Mouse (Mus musculus): Measurements from ENCODE around the gene Gsap. TPM values are rescaled to one million over a fixed set of nuclear protein-coding genes. Genes with fewer than 3 reads are reported as not detected.
"Not testable (repeated sequence)": the region's sequence is repeated elsewhere in the genome, so short reads cannot be mapped to it uniquely, and the experiment has no call there.

Gene Gsap
- 10 to 100 TPM; 44.6 to 55.1 (median 52.6) TPM for polyA plus RNA-seq (2017; shearing (Covaris generic))

DNA sequence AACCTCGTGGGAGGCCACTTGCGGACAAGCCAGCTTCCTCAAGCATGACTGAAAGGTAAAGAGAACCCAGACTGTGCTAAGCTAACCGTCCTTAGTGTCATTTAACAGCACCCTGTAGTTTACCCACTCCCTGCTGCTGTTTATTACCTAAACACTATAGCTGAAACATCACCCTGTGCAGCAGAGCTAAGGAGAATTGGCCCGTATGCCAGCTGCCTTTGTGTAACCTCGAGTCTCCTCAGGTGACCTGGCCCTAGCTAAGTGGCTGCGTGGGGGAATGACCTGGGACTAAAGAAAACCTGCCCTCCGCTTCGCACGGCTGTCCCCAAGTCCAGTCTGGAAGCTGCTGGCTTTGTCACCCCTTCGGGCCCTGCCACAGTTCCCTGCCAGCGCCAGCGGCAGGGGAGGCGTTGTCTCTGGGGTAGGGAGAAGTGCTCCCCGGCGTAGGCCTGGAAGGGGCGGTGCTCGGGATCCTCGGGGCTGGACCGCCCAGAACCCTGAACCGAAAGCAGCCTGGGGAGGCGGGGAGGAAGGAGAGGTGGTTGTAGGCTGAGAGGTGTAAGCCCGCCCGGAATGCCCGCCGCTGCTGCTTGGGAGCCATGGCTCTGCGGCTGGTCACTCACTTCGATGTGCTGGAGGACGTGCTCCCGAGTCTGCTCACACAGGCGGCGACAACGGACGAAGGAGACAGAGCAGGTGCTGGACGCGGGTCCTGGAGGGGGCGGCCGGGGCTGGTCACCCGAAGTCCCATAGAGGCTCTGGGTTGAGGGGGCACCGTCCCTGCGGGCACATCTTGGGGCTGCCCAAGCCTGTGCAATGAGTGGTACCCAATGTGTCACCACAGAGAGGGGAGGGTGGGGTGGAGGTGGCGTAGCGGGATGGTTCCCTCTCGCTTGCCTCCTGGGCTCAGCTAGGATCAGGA lies at the start of gene Gsap:
Gene Gsap, plus strand, starts transcription at position 492 of the 922 bp plus-strand sequence.
- ATAC-seq = peak; percentile 92

DNA sequence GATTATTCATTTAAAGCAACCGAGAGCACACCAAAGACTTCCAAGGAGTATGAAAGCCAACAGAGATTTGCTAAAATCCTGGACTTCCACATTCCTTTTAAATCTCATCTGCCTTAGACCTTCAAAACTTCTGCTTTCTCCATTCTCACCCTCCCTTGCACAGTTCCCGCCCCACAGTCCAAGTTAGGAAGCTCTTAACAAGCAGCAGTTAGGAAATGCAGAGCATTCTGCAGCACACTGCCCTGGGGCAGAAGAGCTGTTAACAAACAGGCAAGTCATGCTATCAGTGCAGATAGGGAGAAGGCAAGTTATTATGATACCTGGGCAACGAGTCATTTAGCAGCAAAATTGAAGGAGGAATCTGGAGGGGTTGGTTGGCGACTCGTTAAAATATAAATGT lies 49.5 kb upstream of the Gsap start:
- no peak for ATAC-seq

DNA sequence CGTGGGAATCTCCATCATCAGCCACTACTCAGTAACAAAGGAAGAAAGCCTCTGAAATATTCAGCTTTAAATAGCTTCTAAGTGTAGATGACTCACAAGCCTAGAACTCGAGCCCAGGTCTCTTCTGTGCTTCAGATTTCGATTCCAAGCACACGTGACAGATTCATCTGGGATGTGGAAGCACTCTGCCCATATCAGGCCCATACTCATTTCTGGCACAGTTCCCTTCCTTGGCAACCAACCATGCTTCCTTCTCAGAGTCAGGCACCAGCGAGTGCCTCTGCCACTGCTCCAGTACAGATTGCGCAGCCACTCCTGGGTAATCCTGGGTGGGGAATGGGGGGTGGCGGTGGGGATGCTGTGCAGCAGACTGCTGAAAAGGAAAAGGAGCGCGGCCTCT lies 46.5 kb upstream of the Gsap start:
- ATAC-seq = no peak

DNA sequence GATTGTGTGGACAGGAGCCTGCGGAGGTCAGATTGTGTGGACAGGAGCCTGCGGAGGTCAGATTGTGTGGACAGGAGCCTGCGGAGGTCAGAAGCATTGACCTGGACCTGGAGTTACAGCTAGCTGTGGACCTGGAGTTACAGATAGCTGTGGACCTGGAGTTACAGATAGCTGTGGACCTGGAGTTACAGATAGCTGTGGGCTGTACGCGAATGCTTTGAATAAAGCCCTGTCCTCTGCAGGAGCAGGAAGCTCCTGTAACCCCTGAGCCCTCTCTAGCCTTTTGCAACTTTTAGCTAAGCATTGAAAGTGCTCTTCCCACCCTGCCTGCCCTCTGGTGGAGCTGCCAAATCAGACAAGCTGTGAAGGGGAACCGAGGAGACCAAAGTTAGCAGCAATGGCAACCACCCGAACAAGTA lies 44.9 kb upstream of the Gsap start:
- not testable (repeated sequence) for ATAC-seq

DNA sequence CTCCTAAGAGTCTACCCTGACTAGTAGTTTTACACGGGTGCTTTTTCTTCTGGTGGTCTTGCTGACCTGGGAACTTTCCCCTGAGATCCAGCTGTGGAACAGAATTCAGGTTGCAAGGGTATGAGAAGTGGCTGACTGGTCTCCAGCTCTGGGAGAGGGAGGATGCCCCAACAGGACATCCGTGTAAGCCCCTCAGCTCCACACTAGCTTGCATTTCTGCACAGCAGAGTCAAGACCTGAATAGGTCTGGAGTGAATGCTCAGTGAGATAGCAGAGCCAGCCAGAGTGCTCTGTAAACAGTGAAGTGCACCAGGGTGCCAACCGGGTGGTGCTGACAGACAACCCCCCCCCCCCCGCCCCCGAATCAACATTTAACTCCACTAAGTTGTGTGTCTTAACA lies 44.4 kb upstream of the Gsap start:
- no peak for ATAC-seq

DNA sequence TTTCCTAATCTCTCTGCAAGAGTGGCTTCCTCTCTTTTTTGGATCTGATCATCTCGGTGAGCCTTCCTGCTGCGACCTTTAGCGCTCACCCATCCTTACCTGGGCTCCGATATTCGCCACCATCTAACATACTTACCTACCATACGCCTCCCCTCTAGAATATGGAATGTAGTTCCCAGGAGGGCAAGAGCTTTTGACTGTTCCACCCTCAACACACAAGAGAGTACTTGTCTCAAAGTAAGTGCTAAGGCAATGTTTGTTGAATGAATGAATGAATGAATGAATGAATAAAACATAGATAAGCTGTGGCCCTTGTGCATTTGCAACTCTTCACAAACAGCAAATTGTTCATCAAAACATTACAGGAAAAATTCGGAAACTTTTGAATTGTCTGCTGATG lies 43.0 kb upstream of the Gsap start:
- ATAC-seq = no peak

DNA sequence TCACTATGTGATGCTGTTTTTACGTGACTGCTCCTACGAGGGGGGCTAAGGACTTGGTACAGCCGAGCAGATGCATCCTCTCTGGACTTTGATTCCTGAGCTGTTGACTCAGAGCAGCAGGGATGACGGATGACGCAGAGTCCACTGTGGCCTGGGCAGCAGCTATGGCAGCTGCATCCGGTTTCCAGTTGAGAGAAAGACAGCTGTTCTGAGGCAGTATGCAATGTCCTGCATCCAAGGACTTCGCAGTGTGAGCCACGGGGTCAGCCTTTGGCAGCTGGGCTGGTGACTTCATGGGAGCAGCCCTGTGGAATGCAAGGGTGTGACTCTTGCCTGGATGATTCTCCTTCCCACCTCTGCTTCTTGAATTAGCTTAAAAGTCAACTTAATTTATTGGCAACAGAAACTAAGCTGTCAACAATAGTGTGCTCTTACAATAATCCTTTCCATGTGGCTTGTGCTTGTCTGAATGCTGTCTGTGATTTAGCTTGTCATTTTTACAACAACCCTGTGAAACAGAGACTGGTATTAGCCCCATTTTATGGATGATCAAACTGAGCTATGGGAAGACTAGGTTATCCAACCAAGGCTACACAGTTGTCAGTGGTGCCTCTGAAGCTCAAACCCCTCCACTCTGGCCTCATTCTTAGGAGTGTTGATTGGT lies 41.4 kb upstream of the Gsap start:
- ATAC-seq = no peak

DNA sequence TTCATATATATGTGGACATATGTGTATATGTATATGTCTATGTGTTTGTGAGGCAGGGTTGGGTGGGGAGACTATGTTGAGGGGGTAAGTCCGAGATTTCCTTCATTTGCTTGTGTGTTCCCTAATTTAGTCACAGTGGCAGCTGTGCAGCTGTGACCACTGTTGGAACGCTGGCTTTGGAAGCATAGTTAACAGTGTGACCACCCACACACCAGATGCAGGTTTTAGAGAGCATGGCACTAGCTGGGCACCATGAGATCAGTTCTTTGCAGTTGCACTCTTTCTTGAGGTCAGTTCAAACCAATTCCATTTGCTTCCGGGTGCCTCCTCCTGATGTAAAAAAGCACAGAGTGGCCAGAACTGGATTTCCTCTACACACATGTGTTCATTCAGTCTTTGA lies 37.7 kb upstream of the Gsap start:
- ATAC-seq = no peak

DNA sequence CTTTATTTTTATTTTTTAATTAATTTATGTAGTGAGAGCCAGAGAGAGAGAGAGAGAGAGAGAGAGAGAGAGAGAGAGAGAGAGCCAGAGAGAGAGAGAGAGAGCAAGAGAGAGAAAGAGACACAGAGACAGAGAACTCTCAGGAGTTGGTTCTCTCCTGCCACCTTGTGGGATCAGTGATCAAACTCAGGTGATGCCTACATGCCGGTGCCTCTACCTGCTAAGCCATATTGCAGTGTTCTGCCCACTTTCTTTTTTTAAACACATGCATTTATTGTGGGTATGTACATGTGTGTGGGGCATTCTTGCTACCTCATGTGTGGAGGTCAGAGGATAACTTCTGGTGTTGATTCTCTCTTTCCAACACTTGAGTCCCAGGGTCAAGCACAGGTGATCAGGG lies 32.4 kb upstream of the Gsap start:
- no peak for ATAC-seq

DNA sequence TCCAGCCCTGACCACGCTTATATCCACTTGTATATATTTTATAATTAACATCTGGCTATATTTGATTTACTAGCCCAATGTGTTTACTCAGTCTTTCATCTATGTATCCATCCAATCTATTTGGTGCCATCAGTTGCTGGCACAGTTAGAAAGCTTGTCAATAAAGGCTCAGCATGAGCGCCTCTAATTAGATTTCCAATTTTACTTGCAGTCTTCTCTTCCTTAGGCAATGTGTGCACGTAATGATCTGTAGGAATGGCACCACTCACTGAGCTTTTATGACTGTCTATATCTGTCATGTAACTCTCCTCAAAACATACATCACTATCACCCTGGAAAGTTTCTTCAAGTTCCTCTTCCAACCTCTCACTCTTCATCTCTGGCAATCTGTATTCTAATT lies 29.3 kb upstream of the Gsap start:
- no peak for ATAC-seq

DNA sequence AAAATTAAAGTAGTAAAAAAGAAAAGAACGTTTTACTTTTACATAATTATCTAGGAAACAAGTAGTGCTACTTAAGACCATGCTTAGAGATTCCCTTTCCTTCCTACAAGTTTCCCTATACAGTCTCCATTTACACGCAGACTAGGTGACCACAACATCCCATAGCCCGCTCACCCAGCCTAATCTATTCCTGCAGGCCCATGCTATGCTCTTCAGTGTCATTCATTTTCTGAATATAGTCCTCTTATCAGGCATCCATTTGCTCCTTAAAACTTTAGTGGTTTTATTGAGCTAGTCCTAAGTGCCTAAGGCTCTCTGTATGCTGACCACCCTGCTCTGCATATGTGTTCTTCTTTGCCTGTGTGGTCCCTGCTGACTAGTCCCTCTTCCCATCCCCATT lies 26.5 kb upstream of the Gsap start:
- ATAC-seq = no peak

DNA sequence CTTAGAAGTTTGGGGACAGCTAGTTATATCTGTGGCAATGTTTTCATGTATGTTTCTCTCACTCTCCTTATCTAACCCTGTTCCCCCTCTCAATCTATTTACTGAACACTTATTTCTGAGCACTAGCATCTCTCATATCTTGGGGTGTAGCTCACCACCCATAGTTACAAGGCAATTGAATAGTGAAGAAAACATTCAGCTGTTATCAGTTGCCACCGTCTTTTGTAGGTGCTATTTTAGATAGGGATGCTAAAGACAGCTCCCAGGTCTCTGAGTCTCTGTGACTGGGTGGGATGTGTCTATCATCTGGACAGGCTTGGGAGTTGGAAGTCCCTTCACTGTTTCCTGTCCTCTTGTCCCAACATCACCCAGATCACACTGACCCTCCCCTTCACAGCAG lies 25.3 kb upstream of the Gsap start:
- ATAC-seq = no peak

DNA sequence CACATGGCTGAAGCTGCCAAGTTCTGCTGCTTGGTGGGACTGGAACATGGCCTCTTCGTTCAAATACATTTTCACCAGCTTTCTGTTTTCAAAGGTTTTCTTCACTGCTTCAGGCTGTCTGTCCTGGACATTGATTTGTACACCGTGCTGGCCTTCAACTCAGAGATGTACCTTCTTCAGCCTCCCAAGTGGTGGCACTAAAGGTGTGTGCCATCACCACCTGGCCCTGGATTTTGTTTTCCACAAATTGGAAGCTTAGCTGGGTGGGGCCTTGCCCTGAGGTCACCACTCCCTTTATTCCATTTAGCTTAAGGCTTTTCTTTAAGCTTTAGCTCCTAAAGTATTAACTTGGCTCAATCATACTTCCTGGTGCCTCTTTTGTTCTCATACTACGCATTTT lies 22.6 kb upstream of the Gsap start:
- no peak for ATAC-seq

DNA sequence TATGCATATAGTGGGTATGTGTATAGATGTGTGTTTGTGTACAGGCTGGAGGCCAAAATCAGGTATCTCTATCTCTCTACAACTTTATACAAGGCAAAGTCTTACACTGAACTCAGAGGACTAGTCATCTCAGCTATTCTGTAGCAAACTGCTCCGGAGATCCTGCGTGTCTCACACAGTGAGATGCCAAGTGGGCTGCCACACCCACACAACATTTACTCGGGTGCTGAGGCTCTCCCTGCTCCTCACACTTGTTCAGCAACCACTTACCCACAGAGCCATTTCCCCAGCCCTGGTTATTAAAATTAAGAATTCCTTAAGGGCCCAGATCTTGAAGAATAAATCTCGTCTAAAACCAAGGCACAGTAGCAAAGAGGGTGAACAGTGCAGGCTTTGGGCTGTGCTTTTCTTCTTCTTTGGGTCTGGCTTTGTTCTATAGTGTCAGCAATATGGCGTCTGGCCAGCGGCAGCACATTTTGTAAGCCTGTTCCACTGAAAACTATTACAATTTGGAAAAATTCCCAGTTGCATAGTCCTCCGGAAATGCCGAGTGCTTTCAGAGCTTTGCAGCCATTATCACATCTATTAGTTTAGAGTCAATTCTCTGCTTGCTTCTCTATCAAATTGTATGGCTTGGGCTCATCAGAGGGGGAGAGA lies 17.2 kb upstream of the Gsap start:
- no peak for ATAC-seq

DNA sequence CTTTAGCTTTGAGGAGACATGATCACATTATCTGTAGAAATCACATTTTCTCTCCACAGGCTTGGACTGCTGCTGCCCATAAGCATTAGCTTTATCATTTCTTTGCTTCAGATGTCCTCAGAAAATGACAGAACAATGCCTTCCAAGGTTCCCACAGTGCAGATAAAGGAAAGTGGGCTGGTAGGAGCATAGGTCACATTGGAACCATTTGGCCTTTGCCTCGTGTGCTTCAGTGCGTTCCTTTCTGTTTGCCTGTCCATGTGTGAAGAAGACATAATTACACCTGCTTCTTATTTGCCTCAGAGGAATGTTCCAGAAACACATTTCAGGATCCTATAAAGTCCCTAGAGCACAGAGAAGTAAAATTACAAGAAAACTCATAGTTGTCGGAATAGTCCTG lies 16.7 kb upstream of the Gsap start:
- no peak for ATAC-seq

DNA sequence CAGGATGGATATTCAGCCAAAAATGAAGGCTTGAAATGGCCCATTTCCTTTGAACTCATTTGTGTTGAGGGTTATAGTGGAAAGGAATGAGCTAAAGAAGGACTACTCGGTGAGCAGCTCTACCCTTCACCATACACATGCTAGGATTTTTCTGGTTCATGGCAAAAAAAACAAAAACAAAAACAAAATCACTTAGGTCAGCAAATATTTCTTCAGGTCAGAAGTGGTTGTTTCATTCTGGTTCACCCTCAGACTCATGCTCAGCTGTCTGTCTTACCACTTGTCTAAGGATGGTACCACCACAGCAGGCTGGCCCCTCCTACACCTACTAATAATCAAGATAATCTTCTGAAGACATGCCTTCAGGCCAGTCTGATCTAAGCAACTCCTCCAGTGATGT lies 16.2 kb upstream of the Gsap start:
- no peak for ATAC-seq

DNA sequence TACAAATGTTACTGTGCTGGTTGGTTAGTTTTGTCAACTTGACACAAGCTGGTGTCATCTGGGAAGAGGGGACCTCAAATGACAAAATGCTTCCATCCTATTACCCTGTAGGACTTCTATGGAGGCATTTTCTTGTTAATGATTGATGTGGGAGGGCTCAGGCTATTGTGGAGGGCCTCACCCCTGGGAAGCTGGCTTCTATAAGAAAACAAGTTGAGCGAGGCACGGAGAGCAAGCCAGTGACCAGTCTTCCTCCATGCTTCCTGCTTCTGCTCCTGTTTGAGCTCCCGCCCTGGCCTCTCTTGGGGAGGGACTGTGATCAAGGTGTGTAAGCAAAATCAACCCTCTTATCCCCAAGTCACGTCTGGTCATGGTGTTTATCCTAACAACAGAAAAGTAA lies 15.6 kb upstream of the Gsap start:
- no peak for ATAC-seq

DNA sequence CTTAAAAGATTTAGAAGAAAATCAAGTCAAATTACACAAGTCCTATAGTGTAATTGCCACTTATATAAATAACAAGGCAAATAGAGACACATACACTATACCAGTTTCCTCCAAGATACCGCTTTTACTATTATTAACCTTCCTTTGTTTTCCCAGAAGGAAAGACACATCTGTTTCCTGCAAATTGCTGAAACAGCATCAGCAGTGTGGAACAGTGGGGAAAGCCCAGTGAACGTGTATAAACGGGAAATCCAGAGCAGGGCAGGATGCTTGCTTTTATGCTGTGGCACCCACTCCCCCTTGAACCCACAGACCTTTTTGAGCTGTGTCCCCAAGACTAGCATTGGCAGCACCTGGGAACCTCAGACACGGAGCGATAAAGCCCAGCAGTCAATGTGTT lies 15.2 kb upstream of the Gsap start:
- ATAC-seq = no peak

DNA sequence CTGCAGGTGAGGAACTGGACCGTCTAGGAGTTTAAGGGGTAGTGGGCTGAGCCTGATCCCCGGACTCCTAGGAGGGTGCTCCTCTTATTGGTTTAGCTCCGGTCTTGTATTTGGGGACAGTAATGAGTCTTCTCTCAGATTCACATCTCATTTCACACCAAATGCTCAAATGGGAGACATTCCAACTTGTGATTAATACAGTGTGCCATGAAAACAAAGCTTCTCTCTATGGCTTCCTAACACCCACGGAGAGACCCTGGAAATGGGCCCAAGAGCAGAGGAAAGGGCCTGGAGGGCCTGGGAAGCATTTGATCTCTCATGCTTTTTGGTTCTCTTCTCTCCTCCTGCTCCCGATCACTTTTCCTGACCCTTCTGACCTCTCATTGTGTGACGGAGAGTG lies 14.7 kb upstream of the Gsap start:
- ATAC-seq = no peak

DNA sequence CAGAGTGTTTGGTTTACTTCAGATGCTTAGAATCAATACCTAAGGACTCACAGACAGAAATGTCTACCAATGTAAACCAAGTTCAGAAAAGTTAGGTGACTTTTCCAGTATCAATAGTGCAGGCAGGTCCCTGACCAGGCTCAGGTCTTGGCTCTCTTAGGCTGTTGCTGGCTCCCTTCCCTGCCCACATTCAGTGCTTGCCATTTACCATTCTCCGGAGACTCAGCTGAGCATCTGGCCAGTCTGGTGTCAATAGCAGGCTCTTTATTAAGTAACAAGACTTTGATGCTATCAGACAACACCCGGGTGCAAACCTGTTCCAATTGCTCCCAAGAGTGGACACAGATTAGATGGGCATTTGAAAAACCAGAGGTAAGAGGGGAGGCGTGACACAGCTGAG lies 13.7 kb upstream of the Gsap start:
- ATAC-seq = no peak

DNA sequence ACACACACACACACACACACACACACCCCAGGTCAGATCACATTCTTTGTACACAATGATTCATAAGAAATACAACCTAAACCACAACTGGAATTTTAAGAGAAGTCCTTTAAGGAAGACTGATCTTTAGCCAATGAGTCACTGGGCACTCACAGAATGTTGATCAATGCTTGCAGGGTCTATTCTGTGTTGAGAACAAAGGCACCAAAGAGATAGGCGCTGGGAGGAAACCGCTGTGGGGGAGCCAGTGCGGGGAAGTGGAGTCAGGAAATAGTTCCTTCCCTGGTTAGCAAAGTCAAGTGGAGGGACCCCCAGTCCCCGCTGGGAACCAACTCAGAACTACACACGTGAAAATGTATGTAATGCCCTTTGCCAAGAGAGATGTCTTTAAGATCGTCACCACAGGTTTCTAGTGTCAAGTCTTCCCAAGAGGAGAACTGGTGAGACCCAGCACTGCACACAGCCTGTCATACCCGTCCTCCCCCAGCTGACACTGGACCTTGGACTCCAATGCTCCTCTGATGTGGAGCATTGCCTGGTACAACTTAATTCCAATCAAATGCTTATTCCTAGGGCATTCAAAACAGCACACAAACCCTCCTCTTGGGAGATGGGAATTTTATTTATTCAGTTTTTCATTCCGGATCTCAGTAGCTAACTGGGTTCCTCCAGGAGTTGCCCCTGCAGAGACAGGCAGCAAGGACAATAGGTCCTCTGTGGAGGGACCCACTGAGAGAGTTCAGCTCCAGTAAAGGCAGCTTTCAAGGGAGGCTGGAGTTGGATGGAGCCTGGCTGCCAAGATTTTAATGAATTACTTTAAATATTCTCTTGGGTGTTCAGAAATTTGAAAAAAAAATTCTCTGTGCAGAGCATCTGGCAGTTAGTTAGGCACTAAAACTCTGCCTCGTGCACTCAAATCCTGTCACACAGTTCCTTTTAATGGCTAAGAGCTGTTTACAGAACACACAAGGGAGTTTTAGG lies 10.6 kb upstream of the Gsap start:
- ATAC-seq = no peak

DNA sequence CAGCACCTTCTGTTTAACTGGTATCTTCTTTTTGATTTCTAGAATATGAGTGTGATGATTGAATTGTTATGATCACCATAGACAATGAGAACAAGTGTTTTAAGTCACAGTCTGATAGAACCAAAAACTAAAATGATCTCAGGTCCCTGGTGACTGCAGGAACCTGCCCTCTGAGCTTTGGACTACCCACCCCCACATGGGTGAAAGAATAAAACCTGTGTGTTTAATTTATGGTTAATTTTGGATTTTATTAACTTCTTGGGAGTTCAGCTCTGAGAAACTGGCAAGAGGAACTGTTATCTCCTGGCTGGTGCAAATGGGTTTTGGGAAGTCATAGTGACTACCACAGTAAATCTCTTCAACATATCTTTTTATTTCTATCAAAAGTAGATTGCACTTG lies 6.6 kb upstream of the Gsap start:
- ATAC-seq = no peak
